Mouse (Mus musculus) testis, adult 2 months (tissue): Measurements from ENCODE around the gene Map4k4. TPM values are rescaled to one million over a fixed set of nuclear protein-coding genes. Genes with fewer than 3 reads are reported as not detected.

Experiments
- H3K27ac ChIP-seq: fragments of 200-500 bp; 2 replicates; pipeline ENCODE4 v1.5.1; 2012; ENCODE audit warnings: low read depth, low read length; ENCODE audit not compliant: control insufficient read depth, insufficient read depth
- H3K27me3 ChIP-seq: fragments of 200-500 bp; 2 replicates; pipeline ENCODE4 v1.6.1; 2012; ENCODE audit warnings: mild to moderate bottlenecking, low read length, moderate library complexity; ENCODE audit not compliant: control insufficient read depth, insufficient read depth
- H3K36me3 ChIP-seq: fragments of 200-500 bp; 2 replicates; pipeline ENCODE4 v1.6.1; 2012; ENCODE audit warnings: mild to moderate bottlenecking, low read length; ENCODE audit not compliant: control insufficient read depth, insufficient read depth
- H3K4me1 ChIP-seq: fragments of 200-500 bp; 2 replicates; pipeline ENCODE4 v1.6.1; 2012; ENCODE audit warnings: low read length; ENCODE audit not compliant: control insufficient read depth, insufficient read depth
- H3K4me3 ChIP-seq: fragments of 200-500 bp; 2 replicates; pipeline ENCODE4 v1.5.1; 2012; ENCODE audit warnings: low read depth, mild to moderate bottlenecking, low read length, moderate library complexity, mixed read lengths; ENCODE audit not compliant: control insufficient read depth
- CTCF ChIP-seq: fragments of 200-500 bp; IDR thresholded peaks from 2 replicates; pipeline ENCODE4 v1.5.1; 2012; ENCODE audit warnings: low read depth, mild to moderate bottlenecking, inconsistent platforms, low read length, moderate library complexity; ENCODE audit not compliant: control insufficient read depth, insufficient read depth, insufficient replicate concordance
- POLR2A ChIP-seq: fragments of 200-500 bp; IDR thresholded peaks from 2 replicates; pipeline ENCODE4 v1.6.1; 2012; ENCODE audit warnings: low read depth, mild to moderate bottlenecking, inconsistent platforms, low read length, moderate library complexity; ENCODE audit not compliant: control insufficient read depth
- polyA plus RNA-seq: library from polyadenylated mRNA; depleted of rRNA; stranded (reverse); fragments of >200 nt; gene quantifications from 2 replicates; pipeline ENCODE4 v1.2.3, GENCODE M21; 2012

Gene Map4k4
- polyA plus RNA-seq, 1 experiment, result 25.6 TPM

- Histone ChIP-seq H3K36me3 (no peaks in the 10 kb centered on the region), H3K27ac (no peak overlapping the region), H3K27me3 (no peaks in the 10 kb centered on the region), H3K4me1 (peaks cover 5% of the 10 kb centered on the region), H3K4me3 (no peak overlapping the region)
- no peak for TF ChIP-seq CTCF
- TF ChIP-seq POLR2A, result no peak
These were observed 45.7 kb downstream of the Map4k4 start for GRCm38 (mm10) chr1:39946391-39946790.

GRCm38 (mm10) chr1:39947179-39947578 is 46.5 kb downstream of the Map4k4 start:
- no peaks in the 10 kb centered on the region for H3K27me3 ChIP-seq
- H3K36me3 ChIP-seq, result no peaks in the 10 kb centered on the region
- H3K27ac ChIP-seq, result no peak overlapping the region
- TF ChIP-seq CTCF (no peak), POLR2A (no peak)
- no peak overlapping the region for H3K4me3 ChIP-seq
- peaks cover 5% of the 10 kb centered on the region for H3K4me1 ChIP-seq

GRCm38 (mm10) chr1:39947701-39948359 is 47.1 kb downstream of the Map4k4 start:
- H3K27ac ChIP-seq, result no peak overlapping the region
- H3K4me1 ChIP-seq, result peaks cover 5% of the 10 kb centered on the region
- no peaks in the 10 kb centered on the region for H3K27me3 ChIP-seq
- H3K4me3 ChIP-seq, result no peak overlapping the region
- no peaks in the 10 kb centered on the region for H3K36me3 ChIP-seq
- no peak for TF ChIP-seq POLR2A
- no peak for TF ChIP-seq CTCF

- Histone ChIP-seq H3K4me1 (peaks cover 5% of the 10 kb centered on the region), H3K36me3 (no peaks in the 10 kb centered on the region), H3K4me3 (no peak overlapping the region), H3K27ac (no peak overlapping the region), H3K27me3 (no peaks in the 10 kb centered on the region)
- TF ChIP-seq CTCF, result no peak
- TF ChIP-seq POLR2A, result no peak
These were observed 48.5 kb downstream of the Map4k4 start for GRCm38 (mm10) chr1:39949205-39949604.

- no peaks in the 10 kb centered on the region for H3K27me3 ChIP-seq
- TF ChIP-seq CTCF (no peak), POLR2A (no peak)
- peaks cover 5% of the 10 kb centered on the region for H3K4me1 ChIP-seq
- no peak overlapping the region for H3K27ac ChIP-seq
- no peaks in the 10 kb centered on the region for H3K36me3 ChIP-seq
- H3K4me3 ChIP-seq, result no peak overlapping the region
These were observed 49.2 kb downstream of the Map4k4 start for GRCm38 (mm10) chr1:39949790-39950462.

GRCm38 (mm10) chr1:39950590-39950989 is 49.9 kb downstream of the Map4k4 start:
- H3K36me3 ChIP-seq, result no peaks in the 10 kb centered on the region
- no peaks in the 10 kb centered on the region for H3K27me3 ChIP-seq
- H3K4me1 ChIP-seq, result peaks cover 5% of the 10 kb centered on the region
- TF ChIP-seq POLR2A (no peak), CTCF (no peak)
- H3K4me3 ChIP-seq, result no peak overlapping the region
- H3K27ac ChIP-seq, result no peak overlapping the region

GRCm38 (mm10) chr1:39954652-39955051 is 53.9 kb downstream of the Map4k4 start:
- peaks cover 7% of the 10 kb centered on the region for H3K4me1 ChIP-seq
- TF ChIP-seq CTCF, result no peak
- TF ChIP-seq POLR2A, result no peak
- H3K36me3 ChIP-seq, result no peaks in the 10 kb centered on the region
- no peak overlapping the region for H3K27ac ChIP-seq
- H3K27me3 ChIP-seq, result no peaks in the 10 kb centered on the region
- no peak overlapping the region for H3K4me3 ChIP-seq

GRCm38 (mm10) chr1:39956712-39957111 is 56.0 kb downstream of the Map4k4 start:
- Histone ChIP-seq H3K27me3 (no peaks in the 10 kb centered on the region), H3K4me1 (peaks cover 4% of the 10 kb centered on the region), H3K36me3 (no peaks in the 10 kb centered on the region), H3K27ac (no peak overlapping the region), H3K4me3 (no peak overlapping the region)
- no peak for TF ChIP-seq POLR2A
- no peak for TF ChIP-seq CTCF
